Mouse (Mus musculus): ENCODE results near the gene Tspan17.

Gene Tspan17

GRCm38 (mm10) chr13:54805134-54805838, 16.1 kb downstream of the Tspan17 start:
- CTCF ChIA-PET, result no interaction called here

GRCm38 (mm10) chr13:54806434-54806976, 17.3 kb downstream of the Tspan17 start:
- CTCF ChIA-PET, result interaction anchor here (0.6 kb wide), 1 partner anchor 10 kb away, joined by 3 read pairs; no protein-coding TSS in a partner anchor

DNA sequence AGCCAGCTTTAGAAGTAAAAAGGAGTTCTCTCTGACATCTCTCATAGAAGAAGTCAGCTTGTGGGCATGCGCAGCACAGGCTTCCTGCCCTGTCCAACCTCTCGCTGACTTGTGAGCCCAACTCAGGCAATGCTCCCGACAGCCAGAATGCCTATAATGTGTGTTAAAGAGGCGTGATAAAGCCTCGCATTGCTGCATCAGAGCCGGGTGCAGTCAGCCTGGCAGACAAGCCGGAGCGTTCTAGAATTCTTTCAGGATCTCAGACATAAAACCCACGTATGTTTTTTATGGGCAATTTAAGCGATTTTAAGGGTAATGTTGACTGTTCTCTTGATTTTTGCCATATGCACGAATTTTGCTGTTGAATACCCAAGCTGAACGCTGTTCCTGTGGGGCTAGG, 18.9 kb downstream of the Tspan17 start:
- CTCF ChIA-PET, result interaction anchor here (0.5 kb wide), 1 partner anchor 17 kb away, joined by 3 read pairs; no protein-coding TSS in a partner anchor

- CTCF ChIA-PET, result interaction anchor here (0.7 kb wide), 1 partner anchor 1822 kb away, joined by 3 read pairs; no protein-coding TSS in a partner anchor
Measured at GRCm38 (mm10) chr13:54811476-54811875, 22.3 kb downstream of the Tspan17 start.

- CTCF ChIA-PET, result no interaction called here
Measured at GRCm38 (mm10) chr13:54813381-54813780, 24.2 kb downstream of the Tspan17 start.

DNA sequence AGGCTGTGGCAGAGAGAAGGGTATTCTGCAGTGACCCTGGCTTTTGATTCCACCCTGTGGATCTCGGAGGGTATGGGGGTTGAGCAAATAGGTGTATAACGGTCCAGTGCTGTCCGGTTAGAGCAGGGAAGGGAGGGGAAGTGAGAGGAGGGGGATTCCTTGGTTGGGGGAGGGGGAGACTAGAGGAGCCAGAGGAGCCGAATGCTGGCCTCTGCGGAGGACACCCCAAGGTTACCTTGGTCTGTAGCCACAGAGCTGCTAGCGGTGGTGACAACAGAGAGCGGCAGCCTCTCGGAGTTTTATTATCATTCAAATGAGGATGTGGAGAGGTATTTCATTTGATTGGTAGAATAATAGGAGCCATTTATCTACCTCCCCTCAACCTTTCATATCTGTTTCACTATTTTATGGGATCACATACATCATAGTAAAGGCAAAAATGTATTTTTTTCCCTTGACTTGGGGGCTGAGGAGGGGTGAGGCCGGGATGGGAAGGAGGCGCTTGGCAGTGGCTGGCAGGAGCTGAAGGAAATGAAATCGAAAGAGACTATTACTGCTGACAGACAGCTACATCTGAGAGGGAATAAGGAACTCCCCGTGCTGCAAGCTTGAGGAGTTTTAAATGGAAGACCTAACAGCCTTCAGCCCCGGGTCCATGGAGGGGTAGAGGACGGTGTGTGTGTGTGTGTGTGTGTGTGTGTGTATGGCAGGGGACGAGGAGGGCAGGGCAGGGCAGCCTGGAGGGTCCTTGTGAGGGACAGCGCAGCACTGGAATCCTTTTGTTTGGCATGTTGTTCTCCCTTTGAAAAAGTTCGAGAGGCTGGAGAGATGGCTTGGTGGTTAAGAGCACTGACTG, 29.4 kb downstream of the Tspan17 start:
- CTCF ChIA-PET, result no interaction called here

DNA sequence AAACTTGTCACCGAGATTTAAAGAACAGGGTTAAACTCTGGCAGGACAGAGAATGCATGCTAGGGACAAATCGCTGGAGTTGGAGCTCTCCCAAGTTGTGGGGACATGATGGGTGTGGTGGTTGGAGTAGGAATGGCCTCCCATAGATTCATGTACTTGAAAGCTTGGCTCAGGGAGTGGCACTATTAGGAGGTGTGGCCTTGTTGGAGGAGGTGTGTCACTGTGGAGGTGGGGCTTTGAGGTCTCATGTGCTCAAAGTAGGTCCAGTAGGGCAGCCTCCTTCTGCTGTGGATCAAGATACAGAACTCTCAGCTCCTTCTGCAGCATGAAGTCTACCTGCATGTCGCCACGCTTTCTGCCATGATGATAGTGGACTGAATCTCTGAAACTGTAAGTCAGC, 31.9 kb downstream of the Tspan17 start:
- CTCF ChIA-PET, result interaction anchor here (0.6 kb wide), 1 partner anchor 22 kb away, joined by 3 read pairs; no protein-coding TSS in a partner anchor

DNA sequence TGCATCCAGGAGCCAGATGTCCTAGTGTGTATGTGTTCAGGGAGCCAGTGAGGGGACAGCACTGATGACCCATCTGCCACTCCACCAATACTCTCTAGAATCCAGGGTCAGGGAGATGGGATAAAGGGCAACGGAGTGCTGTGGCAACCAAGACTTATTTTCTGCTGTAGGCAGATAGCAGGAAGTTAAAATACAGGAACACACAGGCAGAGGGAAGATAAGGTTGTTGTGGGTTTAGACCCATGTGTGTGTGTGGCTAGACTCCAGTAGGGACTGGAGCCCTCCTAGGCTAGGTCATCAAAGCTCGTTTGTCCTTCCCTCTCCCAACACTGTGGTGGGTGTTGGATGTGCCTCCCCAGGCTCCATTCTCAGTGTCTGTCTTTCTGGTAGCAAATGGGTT, 32.8 kb downstream of the Tspan17 start:
- CTCF ChIA-PET, result interaction anchor here (0.6 kb wide), 1 partner anchor 280 kb away, joined by 3 read pairs; no protein-coding TSS in a partner anchor

DNA sequence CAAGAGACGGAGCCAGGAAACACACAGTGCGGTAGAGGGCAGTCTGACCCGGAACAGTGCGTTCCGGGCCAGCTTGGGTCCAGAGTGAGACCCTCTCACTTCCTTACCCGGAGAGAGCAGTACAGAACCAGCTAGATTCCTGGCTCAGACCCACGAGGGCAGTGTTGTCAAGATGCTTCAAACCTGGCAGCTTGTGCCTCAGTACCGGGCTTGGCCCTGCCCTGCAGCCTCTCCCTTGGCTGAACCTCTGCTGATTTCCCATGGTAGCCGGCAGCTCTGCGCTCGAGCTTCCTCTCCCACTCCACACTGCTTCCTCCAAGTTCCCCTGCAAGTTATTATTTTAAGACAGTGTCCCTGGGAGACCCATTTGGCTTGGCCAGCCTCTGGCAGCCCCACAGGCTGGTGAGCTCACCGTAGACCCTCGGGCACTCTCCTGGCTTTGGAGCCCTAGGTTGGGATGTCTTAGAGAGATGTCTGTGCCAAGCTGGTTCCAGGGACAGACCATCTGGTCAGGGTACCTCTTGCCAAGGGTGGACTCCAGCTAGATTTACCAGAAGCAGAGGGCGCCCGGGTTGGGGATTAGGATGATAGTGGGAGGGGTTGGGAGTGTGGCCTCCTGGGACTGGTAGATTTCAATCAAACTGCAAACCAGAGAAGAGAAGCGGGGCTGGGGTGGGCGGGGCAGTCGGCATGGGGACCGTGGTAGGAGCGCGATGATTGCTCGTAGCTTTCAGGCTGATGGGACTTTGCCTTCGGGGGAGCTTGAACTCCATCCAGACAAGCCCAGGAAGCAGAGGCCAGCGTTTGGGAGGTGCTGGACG, 35.1 kb downstream of the Tspan17 start:
- CTCF ChIA-PET, result interaction anchor here (0.6 to 0.7 kb wide), 2 partner anchors 15 to 17 kb away, joined by 3 to 4 read pairs; no protein-coding TSS in a partner anchor

GRCm38 (mm10) chr13:54827992-54828391, 38.8 kb downstream of the Tspan17 start:
- CTCF ChIA-PET, result interaction anchor here (0.6 kb wide), 1 partner anchor 25 kb away, joined by 14 read pairs; no protein-coding TSS in a partner anchor

GRCm38 (mm10) chr13:54828508-54828907, 39.3 kb downstream of the Tspan17 start:
- CTCF ChIA-PET, result interaction anchor here (0.6 kb wide), 1 partner anchor 24 kb away, joined by 14 read pairs; no protein-coding TSS in a partner anchor

DNA sequence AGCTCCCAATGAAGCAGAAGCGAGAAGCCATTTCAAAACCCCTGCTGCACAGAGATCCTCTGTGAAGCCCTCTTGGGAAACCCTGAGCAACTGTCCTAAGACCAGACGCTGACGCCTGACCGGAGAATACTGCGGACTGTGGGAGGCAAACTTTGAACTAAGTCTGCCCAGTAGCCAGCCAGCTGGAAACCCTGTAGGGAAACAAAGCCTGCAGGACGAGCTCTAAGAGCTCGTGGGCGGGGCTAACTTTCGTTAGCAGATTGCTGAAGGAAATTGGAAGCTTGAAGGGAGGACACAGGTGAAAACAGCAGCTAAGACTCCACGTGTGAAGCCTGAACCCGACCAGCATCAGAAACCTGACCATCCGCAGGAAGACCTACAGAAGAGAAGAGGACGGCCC, 40.3 kb downstream of the Tspan17 start:
- CTCF ChIA-PET, result no interaction called here

DNA sequence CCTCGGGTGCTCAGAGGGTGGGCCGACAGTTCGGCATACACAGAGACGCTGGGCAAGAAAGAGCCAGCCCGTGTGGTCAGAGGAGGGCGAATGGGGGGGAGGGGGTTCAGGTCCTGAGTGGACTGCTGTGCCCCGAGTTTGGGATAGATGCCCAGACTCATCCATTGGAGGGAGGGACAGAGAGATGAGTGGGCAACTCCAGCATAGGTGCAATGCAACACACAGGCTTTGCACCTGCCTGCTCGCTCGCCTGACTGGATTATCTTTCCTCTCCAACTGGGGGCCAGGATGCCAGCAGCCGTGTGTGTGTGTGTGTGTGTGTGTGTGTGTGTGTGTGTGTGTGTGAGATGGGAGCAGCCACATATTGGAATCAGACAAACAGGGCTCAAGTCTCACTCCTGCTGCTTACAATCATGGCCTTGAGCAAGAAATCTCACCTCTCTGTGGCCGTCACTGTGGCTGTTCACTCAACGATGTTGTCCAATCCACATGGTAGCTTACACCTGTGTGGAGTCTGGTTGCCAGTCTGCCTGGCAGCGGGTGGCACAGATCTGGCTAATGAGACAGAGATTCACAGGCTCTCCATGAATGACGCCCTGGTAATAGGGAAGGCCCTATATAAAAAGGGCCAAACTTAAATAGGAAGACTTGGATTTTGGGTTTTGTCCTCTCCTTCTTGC, 47.3 kb downstream of the Tspan17 start:
- CTCF ChIA-PET, result no interaction called here

DNA sequence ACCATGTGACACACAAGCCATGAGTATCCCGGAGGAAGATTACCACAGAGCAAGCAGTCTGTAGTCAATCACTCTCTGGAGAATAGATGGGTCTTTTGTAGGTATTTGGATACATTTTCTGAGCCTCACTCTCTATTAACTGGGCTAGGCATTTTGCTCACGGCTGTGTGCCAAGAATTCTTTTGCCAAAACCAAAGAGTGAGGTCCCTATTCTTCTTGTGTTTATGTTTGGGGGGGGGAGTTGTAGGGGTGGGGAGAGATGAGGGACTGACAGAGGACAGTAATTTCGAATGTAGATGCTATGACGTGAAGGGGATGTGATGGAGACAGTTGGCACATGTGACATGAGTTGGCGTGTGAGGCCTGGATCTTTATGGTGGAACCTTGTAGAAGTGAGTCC, 47.9 kb downstream of the Tspan17 start:
- CTCF ChIA-PET, result no interaction called here

GRCm38 (mm10) chr13:54837471-54837889, 48.3 kb downstream of the Tspan17 start:
- CTCF ChIA-PET, result interaction anchor here (0.6 kb wide), 1 partner anchor 336 kb away, joined by 6 read pairs; no protein-coding TSS in a partner anchor

DNA sequence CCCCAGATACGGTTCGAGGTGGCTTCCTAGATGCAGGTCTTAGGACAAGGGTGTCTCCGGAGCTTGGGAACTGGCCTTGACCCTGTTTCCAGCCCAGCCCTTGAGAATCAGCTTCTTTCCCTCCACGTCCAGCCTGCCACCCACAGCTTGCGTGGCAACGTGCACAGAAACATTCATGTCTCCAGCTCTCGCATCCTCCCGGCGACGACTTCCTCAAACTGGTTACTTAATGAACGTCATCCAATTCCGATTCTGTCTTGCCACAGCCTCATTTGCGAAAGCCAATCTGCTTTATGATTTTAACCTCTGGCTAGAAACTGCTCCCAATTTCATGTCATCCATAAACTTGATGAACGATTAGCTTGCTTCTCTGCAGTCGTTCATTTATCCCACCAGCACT, 49.4 kb downstream of the Tspan17 start:
- CTCF ChIA-PET, result no interaction called here

DNA sequence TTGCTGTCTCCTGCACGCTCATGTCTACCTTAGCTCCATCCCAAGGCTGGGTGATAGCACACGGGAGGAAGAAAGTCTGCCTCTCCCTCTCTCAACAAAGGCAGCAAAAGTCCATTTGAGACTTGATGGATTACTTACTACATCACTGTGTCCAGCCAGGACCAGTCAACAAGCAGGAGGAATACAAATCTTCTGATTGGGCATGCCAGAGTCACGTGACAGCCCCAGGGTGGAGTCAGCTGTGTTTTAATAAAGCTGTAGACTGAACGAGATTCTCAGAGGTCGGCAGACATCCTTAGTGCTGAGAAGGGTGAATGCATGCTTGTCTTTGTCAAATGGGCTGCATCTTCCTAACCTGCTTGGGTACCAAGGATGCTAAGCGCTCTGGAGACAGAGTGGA, 50.0 kb downstream of the Tspan17 start:
- CTCF ChIA-PET, result no interaction called here

- CTCF ChIA-PET, result interaction anchor here (0.5 kb wide), 1 partner anchor 1297 kb away, joined by 4 read pairs; no protein-coding TSS in a partner anchor
Measured at GRCm38 (mm10) chr13:54844579-54844978, 55.4 kb downstream of the Tspan17 start.
